Mouse (Mus musculus) intestine, embryonic 14.5 days (tissue): ENCODE measurements around the gene Spire2. TPM values are rescaled to one million over a fixed set of nuclear protein-coding genes. Genes with fewer than 3 reads are reported as not detected.

Source experiments
- ATAC-seq: fragments of 200-750 bp; cut with Nextera tagmentation; replicated peaks from 2 replicates; pipeline ENCODE4 v1.8.0; 2017; ENCODE audit warnings: low read depth, moderate number of reproducible peaks, moderate TSS enrichment, moderate library complexity; ENCODE audit not compliant: low FRiP score, low TSS enrichment
- DNase-seq: peaks from one replicate; pipeline ENCODE4 v3.0.0-alpha.2; 2018; ENCODE audit warnings: low spot score
- H3K27ac ChIP-seq: fragments of 300-500 bp; sonication (generic); 2 replicates; pipeline ENCODE4 v1.5.1; 2014; ENCODE audit warnings: low read depth, mild to moderate bottlenecking, control low read depth
- H3K27me3 ChIP-seq: fragments of 300-500 bp; sonication (generic); replicated peaks from 2 replicates; pipeline ENCODE4 v1.6.1; 2014; ENCODE audit warnings: low read length, control low read depth; ENCODE audit not compliant: control insufficient read depth, insufficient read depth
- H3K36me3 ChIP-seq: fragments of 300-500 bp; sonication (generic); 2 replicates; pipeline ENCODE4 v1.6.1; 2014; ENCODE audit warnings: low read length, control low read depth; ENCODE audit not compliant: control insufficient read depth, insufficient read depth
- H3K4me1 ChIP-seq: fragments of 300-500 bp; sonication (generic); replicated peaks from 2 replicates; pipeline ENCODE4 v1.6.1; 2014; ENCODE audit warnings: low read length, control low read depth, mixed read lengths; ENCODE audit not compliant: control insufficient read depth, insufficient read depth
- H3K4me2 ChIP-seq: fragments of 300-500 bp; sonication (generic); 2 replicates; pipeline ENCODE4 v1.6.1; 2014; ENCODE audit warnings: low read length
- H3K4me3 ChIP-seq: fragments of 300-500 bp; sonication (generic); 2 replicates; pipeline ENCODE4 v1.5.1; 2014; ENCODE audit warnings: low read depth, low read length, control low read depth, mixed read lengths
- H3K9ac ChIP-seq: fragments of 300-500 bp; sonication (generic); 2 replicates; pipeline ENCODE4 v1.6.1; 2014; ENCODE audit warnings: mild to moderate bottlenecking, low read length
- H3K9me3 ChIP-seq: fragments of 300-500 bp; sonication (generic); 2 replicates; pipeline ENCODE4 v1.6.1; 2016; ENCODE audit warnings: low read length, control low read depth; ENCODE audit not compliant: control insufficient read depth
- WGBS: fragments of 180-500 bp; shearing (Covaris S2); extraction: QIAGEN DNeasy Blood & Tissue Kit; methylation state at CpG from one replicate; pipeline ENCODE4 v1.1.7; 2014; 5-methylcytosine and 5-hydroxymethylcytosine counted together
- polyA plus RNA-seq: library from polyadenylated mRNA; unstranded; fragments of >200 nt; fragmentation: Nextera tagmentation; extraction: Ambion mirVana; gene quantifications from 2 replicates; pipeline ENCODE4 v1.2.1, GENCODE M21; 2014

Gene Spire2
- polyA plus RNA-seq, 1 experiment from 2014 or later: 2.9 TPM

DNA sequence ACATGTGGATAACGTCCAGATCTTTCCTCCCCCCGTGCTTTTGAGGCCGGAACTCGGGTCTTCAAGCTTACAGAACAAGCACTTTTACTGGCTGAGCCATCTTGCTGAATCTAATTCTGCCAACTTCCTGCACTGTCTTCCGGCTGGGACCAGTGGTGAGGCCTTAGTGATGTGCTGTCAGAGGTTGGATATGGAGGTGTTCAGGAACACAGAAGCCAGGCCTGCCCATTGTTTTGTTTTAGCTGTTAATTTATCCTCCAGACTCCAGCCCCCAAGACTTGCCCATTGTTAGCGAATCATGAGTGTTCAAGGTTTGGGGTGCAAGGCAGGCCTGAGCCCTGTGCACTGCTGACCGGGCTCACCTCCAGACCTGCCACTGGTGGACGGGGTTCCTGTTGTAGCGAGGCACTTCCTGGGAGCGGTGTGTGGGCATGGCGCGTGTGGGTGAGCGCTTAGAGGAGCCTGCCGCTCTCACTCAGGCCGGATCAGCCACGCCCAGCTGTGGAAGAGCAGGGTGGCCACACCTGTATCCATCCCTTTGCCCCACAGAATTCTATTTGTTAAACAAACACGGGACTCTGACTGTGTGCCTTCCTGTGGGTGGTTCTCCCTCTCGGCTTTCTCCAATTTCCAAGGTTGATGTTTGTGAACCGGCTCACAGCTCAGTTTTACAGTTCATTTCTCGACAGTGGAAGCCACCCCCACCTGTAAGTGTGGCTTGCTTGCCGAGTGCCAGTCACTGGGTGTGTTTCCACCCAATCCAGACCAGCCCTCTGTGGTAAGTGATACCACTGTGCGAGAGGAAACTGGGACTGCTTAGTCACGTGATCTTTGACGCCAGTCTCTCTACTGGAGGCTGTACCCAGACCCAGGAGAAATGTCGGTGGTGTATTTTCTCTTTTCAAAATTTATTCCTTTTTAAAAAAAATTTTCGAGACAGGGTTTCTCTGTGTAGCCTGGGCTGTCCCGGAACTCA is 8.8 kb downstream of the Spire2 start:
- no peak for DNase-seq
- Histone ChIP-seq H3K27ac (no peak overlapping the region), H3K9me3 (no peaks in the 10 kb centered on the region), H3K4me1 (no peaks in the 10 kb centered on the region), H3K4me2 (no peak overlapping the region), H3K9ac (no peak overlapping the region), H3K36me3 (no peaks in the 10 kb centered on the region), H3K4me3 (no peak overlapping the region), H3K27me3 (no peaks in the 10 kb centered on the region)
- ATAC-seq: no peak
- 76% methylated on average over 27 of the region's 27 CpGs for WGBS

DNA sequence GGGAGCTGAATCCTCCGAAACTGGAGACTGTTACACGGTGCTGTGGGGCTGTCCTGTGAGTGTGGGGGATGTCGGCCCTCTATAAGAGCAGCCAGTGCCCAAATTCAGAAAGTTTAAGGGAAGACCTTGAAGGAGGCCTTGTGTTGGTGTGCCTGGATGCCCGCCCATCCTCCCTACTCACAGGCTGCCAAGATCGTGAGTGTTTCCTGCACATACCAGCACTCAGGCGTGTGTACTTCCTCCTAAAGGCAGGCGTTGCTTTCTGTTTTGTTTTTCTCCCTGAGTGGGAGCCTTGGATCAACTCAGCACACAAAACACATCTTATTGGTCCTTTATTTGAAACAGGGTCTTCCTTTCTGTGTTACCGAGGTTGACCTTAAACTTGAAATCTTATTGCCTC is 9.7 kb downstream of the Spire2 start:
- Histone ChIP-seq H3K9ac (no peak overlapping the region), H3K27me3 (no peaks in the 10 kb centered on the region), H3K4me1 (no peaks in the 10 kb centered on the region), H3K9me3 (no peaks in the 10 kb centered on the region), H3K36me3 (no peaks in the 10 kb centered on the region), H3K4me2 (no peak overlapping the region), H3K27ac (no peak overlapping the region), H3K4me3 (no peak overlapping the region)
- ATAC-seq (no peak), DNase-seq (no peak)
- 80% methylated on average over 8 of the region's 8 CpGs for WGBS

DNA sequence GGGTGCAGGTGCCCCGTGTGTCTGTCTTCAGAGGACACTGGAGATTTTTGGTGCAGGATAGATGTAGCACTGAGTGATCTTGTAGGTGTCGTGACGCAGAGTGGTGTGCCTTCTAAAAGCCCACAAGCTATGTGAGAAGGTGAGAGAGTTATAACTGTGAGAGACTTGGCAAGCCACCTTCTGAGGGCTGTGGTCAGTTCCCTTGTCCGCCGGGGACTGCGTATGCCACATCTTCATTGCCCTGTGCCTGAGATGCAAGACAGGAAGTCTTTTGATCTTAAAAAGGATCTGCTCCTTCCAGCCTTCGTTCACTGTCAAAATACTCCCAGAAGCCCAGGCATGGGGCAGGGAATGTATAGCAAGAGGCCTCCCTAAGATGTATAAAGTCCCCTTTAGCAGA is 10.4 kb downstream of the Spire2 start:
- 76% methylated on average over 7 of the region's 7 CpGs for WGBS
- H3K36me3 ChIP-seq: no peaks in the 10 kb centered on the region
- ATAC-seq (no peak), DNase-seq (no peak)
- H3K27ac ChIP-seq: no peak overlapping the region
- H3K4me2 ChIP-seq: no peak overlapping the region
- no peak overlapping the region for H3K4me3 ChIP-seq
- H3K4me1 ChIP-seq: peaks cover 3% of the 10 kb centered on the region; the same call in 1 of the 2 replicates
- H3K9ac ChIP-seq: no peak overlapping the region
- H3K9me3 ChIP-seq: no peaks in the 10 kb centered on the region
- no peaks in the 10 kb centered on the region for H3K27me3 ChIP-seq

DNA sequence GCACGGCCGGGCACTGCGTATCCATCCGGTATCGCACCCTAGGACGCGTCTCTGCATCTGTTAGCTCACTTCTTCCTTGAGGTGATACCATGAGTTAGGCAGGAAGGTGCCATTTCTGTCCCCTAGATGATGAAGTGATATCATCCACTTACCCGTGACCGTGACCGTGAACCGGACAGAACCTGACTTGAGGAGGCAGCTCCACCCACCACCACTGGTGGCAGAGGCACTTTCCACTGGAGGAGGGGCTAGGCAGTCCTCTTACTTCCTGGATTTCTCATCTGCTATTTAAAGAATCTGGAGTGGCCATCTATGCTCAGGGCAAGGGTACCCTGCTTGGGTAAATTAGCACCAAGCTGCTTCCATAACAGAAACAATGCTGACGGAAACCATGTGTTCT is 10.9 kb downstream of the Spire2 start:
- no peaks in the 10 kb centered on the region for H3K36me3 ChIP-seq
- ATAC-seq: no peak
- WGBS: 80% methylated on average over 12 of the region's 12 CpGs
- H3K27ac ChIP-seq: no peak overlapping the region
- no peaks in the 10 kb centered on the region for H3K27me3 ChIP-seq
- DNase-seq: no peak
- peaks cover 7% of the 10 kb centered on the region for H3K4me1 ChIP-seq
- H3K4me2 ChIP-seq: no peak overlapping the region
- no peaks in the 10 kb centered on the region for H3K9me3 ChIP-seq
- H3K9ac ChIP-seq: no peak overlapping the region
- H3K4me3 ChIP-seq: no peak overlapping the region

DNA sequence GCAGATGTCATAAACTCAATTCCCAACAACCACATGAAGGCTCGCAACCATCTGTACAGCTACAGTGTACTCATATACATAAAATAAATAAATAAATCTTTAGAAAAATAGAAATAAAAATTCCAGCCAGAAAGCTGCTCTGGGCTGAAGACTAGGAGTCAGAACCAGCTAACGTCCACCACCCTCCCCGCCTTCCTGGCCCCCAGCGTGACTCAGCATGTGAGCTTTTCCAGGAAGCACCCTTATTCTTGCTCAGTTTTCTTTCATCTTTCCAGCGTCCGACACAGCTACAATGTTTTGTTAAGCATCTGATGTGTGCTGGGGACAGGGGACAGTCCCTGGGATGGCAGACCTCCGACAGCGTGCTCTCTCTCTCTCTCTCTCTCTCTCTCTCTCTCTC is 12.6 kb downstream of the Spire2 start:
- WGBS: 86% methylated on average over 8 of the region's 8 CpGs
- Histone ChIP-seq H3K4me1 (peaks cover 11% of the 10 kb centered on the region), H3K9ac (no peak overlapping the region), H3K27me3 (no peaks in the 10 kb centered on the region), H3K4me3 (no peak overlapping the region), H3K27ac (no peak overlapping the region), H3K9me3 (no peaks in the 10 kb centered on the region), H3K4me2 (no peak overlapping the region), H3K36me3 (no peaks in the 10 kb centered on the region)
- DNase-seq (no peak), ATAC-seq (no peak)

DNA sequence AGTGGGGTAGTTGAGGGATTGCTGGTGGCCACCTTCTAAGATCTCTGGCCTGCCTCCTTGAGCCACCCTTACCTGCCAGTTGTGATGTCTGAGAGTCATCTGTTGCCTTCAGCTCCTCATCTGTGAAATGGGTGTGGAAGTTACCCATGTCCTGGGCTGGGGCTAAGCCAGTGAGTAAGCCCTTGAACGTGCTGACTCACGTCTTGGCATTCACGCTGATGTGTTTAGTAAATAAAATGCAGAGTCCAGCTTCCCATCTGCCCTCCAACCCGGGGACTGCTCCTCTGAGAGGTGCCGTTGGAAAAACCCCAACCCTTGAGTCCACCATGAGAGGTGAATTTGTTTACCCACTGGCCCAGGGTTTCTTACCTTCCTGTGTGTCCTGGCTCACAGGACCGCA is 13.3 kb downstream of the Spire2 start:
- Histone ChIP-seq H3K4me1 (peaks cover 11% of the 10 kb centered on the region), H3K27me3 (no peaks in the 10 kb centered on the region), H3K9ac (no peak overlapping the region), H3K36me3 (no peaks in the 10 kb centered on the region), H3K4me2 (no peak overlapping the region), H3K27ac (no peak overlapping the region), H3K4me3 (no peak overlapping the region), H3K9me3 (no peaks in the 10 kb centered on the region)
- 75% methylated on average over 6 of the region's 6 CpGs for WGBS
- DNase-seq (no peak), ATAC-seq (no peak)

DNA sequence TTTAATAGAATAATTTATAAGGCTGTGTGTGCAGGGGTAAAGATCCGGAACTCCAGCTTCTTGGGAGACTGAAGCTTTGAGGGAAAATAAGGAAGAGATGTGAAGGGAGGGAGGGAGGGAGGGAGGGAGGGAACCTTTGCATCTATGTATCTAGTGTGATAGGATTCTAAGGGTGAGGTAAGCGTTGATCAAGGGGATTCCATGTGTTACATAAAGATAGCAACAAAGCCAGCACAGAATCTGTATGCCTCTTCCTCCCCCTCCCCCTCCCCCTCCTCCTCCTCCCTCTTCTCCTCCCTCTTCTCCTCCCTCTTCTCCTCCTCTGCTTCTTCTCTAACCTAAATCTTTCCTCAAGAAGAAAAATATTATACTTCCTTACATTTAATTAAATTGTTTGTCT is 14.8 kb downstream of the Spire2 start:
- WGBS: 80% methylated on average over 2 of the region's 2 CpGs
- Histone ChIP-seq H3K27ac (no peak overlapping the region), H3K27me3 (no peaks in the 10 kb centered on the region), H3K9me3 (no peaks in the 10 kb centered on the region), H3K4me2 (no peak overlapping the region), H3K4me1 (peaks cover 11% of the 10 kb centered on the region), H3K36me3 (no peaks in the 10 kb centered on the region), H3K4me3 (no peak overlapping the region), H3K9ac (no peak overlapping the region)
- DNase-seq: no peak
- no peak for ATAC-seq

DNA sequence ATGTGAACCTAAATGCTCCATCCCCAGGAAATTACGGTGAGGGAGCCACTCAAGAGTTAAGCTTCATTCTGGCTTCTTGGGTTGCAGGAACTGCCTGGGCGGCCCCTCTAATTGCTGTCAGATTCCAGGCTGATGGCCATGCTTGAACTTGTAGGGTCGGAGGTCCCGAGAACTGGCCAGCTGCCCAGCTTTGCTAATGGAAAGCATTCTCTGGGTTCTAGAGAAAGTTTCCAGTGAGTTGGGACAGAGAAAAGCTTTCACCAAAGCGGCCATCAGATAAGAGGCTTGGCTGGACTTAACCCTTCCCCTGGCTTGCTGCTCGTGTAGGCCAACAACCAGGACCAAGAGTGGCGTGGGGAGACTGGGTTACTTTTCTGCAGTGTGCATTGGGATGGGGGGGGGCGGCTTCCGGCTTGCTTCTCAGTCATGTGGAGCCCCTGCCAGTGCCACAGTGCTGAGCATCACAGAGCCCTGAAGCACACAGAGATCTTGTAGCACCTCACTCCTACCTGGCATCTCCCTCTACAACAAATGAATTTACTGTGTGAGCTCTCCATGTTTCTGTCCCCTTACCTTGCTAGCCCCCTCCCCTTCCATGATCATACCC is 15.8 kb downstream of the Spire2 start:
- no peaks in the 10 kb centered on the region for H3K27me3 ChIP-seq
- H3K27ac ChIP-seq: no peak overlapping the region
- WGBS: 40% methylated on average over 9 of the region's 9 CpGs
- no peak overlapping the region for H3K4me2 ChIP-seq
- ATAC-seq (no peak), DNase-seq (no peak)
- H3K4me3 ChIP-seq: no peak overlapping the region
- no peaks in the 10 kb centered on the region for H3K36me3 ChIP-seq
- H3K9me3 ChIP-seq: no peaks in the 10 kb centered on the region
- H3K4me1 ChIP-seq: peaks cover 11% of the 10 kb centered on the region
- no peak overlapping the region for H3K9ac ChIP-seq
